Mouse (Mus musculus): ENCODE measurements around the gene Lgr4. TPM values are rescaled to one million over a fixed set of nuclear protein-coding genes. Genes with fewer than 3 reads are reported as not detected.

Gene Lgr4
- polyA plus RNA-seq, 1 experiment, result 28.3 TPM

DNA sequence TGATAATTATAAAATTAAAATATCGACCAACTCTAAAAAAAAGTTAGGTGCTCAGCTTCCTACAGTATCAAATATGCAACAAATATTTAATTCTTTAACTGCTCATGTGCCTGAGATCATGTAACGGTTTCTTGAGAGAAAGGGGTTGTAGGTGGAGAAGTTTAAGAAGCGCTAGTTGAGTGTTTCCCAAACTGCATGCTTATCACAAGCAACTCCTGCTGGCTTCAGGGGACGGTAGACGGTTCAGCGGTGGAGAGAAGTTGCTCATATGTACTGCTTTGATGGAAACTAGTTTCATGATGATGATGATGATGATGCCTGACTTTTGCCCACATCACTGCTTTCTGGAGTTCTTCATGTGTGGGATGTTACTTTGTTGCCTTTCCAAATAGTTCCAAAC lies 29.0 kb downstream of the Lgr4 start:
- DNase-seq (ENCODE audit: extremely low spot score in 1 of 2, low spot score in 1 of 2), result no peak

- no peak for DNase-seq (ENCODE audit: extremely low spot score in 1 of 2, low spot score in 1 of 2)
Measured at GRCm38 (mm10) chr2:109949519-109949918, 32.1 kb downstream of the Lgr4 start.

DNA sequence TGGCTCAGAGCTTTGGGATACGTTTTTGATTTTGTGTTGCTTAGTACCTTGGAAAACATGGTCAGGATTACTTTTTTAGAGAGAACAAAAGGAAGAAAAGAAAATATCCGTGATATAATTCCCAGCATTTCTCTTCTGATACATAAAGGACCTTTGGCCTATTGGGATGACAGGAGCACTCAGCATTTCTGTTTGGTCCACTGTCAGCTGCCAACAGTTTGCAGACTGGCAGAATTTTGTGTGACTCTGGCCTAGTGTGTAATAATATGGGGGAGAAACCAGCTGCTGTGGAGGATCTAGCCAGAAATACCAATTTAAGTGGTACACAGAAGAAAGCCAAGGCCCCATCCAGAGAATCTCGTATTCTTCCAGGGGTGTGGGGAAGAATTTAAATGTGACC lies 32.9 kb downstream of the Lgr4 start:
- no peak for DNase-seq (ENCODE audit: extremely low spot score in 1 of 2, low spot score in 1 of 2)

- DNase-seq (ENCODE audit: extremely low spot score in 1 of 2, low spot score in 1 of 2), result no peak
Measured at GRCm38 (mm10) chr2:109951050-109951449, 33.6 kb downstream of the Lgr4 start.

DNA sequence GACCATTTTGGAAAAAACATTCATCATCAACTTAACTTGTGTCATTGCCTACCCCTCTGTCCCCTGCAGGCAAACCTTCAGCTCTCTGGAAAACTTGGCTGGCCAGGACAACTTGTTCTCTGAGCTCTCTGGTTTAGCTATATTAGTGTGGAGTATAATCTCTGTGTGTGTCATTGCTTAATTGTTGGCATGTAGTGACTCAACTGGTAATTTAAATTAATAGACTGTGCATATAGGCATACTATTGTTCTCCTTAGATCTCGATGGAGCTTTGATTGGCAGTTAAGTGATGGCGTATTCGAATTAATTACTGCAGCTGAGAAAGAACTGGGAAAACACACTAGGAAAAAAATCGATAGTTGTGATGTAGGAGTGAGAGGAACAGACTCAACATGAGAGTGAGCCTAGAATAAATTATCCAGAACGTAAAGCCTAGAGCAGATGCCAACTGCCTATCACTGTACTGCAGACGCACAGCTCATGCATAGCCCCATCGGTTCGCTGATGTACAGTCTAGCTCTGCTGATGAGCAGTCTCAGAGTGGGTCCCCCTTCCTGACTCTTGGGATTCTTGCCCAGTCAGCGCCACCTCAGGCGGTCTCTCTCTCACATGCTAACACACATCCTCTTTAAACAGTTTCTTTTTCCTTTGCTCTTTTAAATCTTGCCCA lies 35.7 kb downstream of the Lgr4 start:
- peak in 1 of 2 experiments; percentile 40 for DNase-seq (ENCODE audit: extremely low spot score in 1 of 2, low spot score in 1 of 2)

GRCm38 (mm10) chr2:109953893-109954292 lies 36.4 kb downstream of the Lgr4 start:
- DNase-seq (ENCODE audit: extremely low spot score in 1 of 2, low spot score in 1 of 2), result no peak

GRCm38 (mm10) chr2:109955060-109955459 lies 37.6 kb downstream of the Lgr4 start:
- DNase-seq (ENCODE audit: extremely low spot score in 1 of 2, low spot score in 1 of 2), result no peak

- no peak for DNase-seq (ENCODE audit: extremely low spot score in 1 of 2, low spot score in 1 of 2)
Measured at GRCm38 (mm10) chr2:109955910-109956309, 38.5 kb downstream of the Lgr4 start.

GRCm38 (mm10) chr2:109956785-109957184 lies 39.3 kb downstream of the Lgr4 start:
- no peak for DNase-seq (ENCODE audit: extremely low spot score in 1 of 2, low spot score in 1 of 2)

- DNase-seq (ENCODE audit: extremely low spot score in 1 of 2, low spot score in 1 of 2), result no peak
Measured at GRCm38 (mm10) chr2:109958692-109959406, 41.4 kb downstream of the Lgr4 start.

- DNase-seq (ENCODE audit: extremely low spot score in 1 of 2, low spot score in 1 of 2), result no peak
Measured at GRCm38 (mm10) chr2:109959407-109960075, 42.1 kb downstream of the Lgr4 start.

DNA sequence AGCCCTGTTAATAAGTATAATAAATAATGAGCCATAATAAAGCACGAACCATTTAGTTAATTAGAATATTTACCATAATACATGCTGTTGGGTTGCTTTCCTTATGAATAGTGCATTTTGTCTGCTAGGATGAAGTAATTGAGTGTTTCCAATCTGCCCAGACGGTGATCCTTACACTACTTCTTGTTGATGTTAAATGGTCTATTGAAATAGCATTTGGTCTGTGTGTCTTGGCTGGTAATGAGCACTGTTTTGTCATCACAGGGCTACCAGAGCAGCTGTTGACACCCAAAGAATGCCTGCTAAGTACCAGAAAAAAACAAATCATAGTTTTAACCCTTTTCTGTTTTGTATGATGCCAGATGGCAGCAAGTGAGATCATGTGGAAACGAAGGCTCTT lies 42.8 kb downstream of the Lgr4 start:
- DNase-seq (ENCODE audit: extremely low spot score in 1 of 2, low spot score in 1 of 2), result no peak

DNA sequence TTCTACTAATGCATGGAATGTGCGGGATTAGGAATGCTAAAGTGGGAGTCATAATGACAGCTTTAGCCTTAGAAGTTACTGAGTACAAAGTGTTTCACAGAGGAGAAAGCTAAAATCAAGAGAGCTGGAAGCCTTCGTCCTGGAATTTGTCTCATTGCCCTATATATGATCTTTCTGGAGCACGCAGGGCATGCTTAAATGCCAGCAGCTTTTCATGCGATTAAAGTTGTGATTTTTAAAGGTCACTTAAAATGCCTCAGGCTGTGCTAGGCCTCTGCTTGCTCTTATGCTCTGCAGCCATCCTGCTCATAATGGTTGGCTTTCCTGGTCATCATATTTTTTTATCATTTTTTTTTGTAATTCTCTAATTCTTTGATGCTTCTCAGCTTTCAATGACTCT lies 43.7 kb downstream of the Lgr4 start:
- DNase-seq (ENCODE audit: extremely low spot score in 1 of 2, low spot score in 1 of 2), result no peak

GRCm38 (mm10) chr2:109963591-109964258 lies 46.3 kb downstream of the Lgr4 start:
- DNase-seq (ENCODE audit: extremely low spot score in 1 of 2, low spot score in 1 of 2), result no peak

GRCm38 (mm10) chr2:109965753-109966420 lies 48.4 kb downstream of the Lgr4 start:
- no peak for DNase-seq (ENCODE audit: extremely low spot score in 1 of 2, low spot score in 1 of 2)

DNA sequence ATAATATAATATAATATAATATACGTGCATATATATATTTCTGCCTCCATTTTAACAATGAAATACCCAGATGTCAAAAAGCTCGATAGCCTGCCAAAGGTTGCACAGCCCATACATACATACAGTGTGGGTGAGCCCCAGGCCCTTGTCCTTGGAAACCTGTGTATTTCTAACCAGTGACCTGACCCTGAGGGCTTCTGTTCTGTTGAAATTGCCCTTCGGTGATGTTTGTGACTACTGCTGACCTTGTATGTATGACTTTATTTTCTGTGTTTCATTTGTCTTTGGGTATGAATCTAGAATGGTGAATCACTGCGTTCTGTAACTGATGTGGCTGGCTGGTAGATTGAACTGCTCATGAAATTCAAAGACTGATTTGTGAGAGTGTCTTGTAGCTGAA lies 49.4 kb downstream of the Lgr4 start:
- DNase-seq (ENCODE audit: extremely low spot score in 1 of 2, low spot score in 1 of 2), result no peak

DNA sequence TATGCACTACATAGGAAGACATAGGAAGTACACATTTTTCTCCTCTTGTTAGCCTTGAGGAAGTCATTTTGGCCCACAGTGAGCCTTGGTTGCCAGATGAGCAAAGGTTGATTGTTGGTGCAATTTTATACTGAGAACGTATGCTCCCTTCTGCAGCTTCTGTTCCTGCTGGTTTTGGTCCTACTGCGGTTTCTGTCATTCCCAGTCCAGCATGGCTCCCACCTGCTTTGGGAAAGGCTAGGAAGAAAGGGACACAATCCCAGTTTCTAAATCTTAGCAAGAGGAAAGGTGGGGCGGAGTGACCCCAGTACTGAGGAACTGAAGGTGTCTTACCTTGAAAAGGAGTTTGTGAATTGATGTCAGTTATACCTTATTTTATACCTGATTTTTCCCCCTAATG lies 51.9 kb downstream of the Lgr4 start:
- DNase-seq (ENCODE audit: extremely low spot score in 1 of 2, low spot score in 1 of 2), result no peak

GRCm38 (mm10) chr2:109969926-109970532 lies 52.6 kb downstream of the Lgr4 start:
- DNase-seq (ENCODE audit: extremely low spot score in 1 of 2, low spot score in 1 of 2), result no peak

DNA sequence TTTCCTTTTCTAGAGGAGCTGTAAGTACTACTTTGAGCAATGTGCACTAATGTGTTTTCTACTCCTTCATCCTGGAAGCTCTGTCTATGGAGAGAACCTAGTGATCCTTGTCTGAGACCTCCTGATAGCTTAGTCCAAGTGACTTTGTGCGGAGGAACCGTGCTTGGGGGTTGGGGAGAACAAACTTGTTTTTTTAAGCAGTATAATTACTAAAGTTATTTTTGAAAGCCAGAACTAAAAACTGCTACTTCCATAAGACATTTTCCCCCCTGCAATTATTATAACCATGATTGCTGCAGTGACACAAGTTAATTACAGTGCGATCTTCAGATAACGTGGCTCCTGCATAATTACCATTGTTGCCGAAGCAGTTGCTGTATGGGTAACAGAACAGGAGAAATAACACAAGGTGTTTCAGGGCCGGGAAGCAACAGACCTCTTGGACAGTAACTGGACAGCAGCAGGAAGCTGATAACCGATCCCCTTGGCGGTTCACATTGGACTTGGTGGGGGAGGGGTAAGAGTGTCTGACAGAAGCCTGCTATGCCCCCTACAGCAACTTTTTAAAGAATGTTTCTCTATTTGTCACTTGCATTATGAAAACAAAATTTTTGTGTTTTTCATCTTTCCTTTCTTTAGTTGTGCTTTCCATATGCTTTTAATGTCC lies 53.4 kb downstream of the Lgr4 start:
- DNase-seq (ENCODE audit: extremely low spot score in 1 of 2, low spot score in 1 of 2), result no peak

- DNase-seq (ENCODE audit: extremely low spot score in 1 of 2, low spot score in 1 of 2), result no peak
Measured at GRCm38 (mm10) chr2:109972310-109972709, 54.9 kb downstream of the Lgr4 start.

All from frontal cortex, adult 2 months (tissue).